Mouse (Mus musculus) kidney, embryonic 14.5 days (tissue): ENCODE results near the gene Gpr179. TPM values are rescaled to one million over a fixed set of nuclear protein-coding genes. Genes with fewer than 3 reads are reported as not detected.
A peak's percentile ranks its signal among the peaks of the same experiment; 100 is the strongest.
"Not testable (repeated sequence)": the region's sequence is repeated elsewhere in the genome, so short reads cannot be mapped to it uniquely, and the experiment has no call there.

Experiments used
- ATAC-seq: fragments of 200-750 bp; cut with Nextera tagmentation; 2 replicates; pipeline ENCODE4 v1.8.0; 2017; ENCODE audit warnings: moderate number of reproducible peaks, mild to moderate bottlenecking, moderate TSS enrichment, moderate library complexity; ENCODE audit not compliant: low FRiP score, low TSS enrichment
- H3K27ac ChIP-seq: fragments of 300-500 bp; sonication (generic); 2 replicates; pipeline ENCODE4 v1.5.1; 2014; ENCODE audit warnings: low read depth, mild to moderate bottlenecking, low read length, moderate library complexity, mixed read lengths
- H3K27me3 ChIP-seq: fragments of 300-500 bp; sonication (generic); 2 replicates; pipeline ENCODE4 v1.6.1; 2014; ENCODE audit warnings: mild to moderate bottlenecking, low read length; ENCODE audit not compliant: control insufficient read depth, insufficient read depth
- H3K36me3 ChIP-seq: fragments of 300-500 bp; sonication (generic); 2 replicates; pipeline ENCODE4 v1.6.1; 2014; ENCODE audit warnings: low read length, mixed read lengths; ENCODE audit not compliant: control insufficient read depth, insufficient read depth
- H3K4me1 ChIP-seq: fragments of 300-500 bp; sonication (generic); 2 replicates; pipeline ENCODE4 v1.6.1; 2014; ENCODE audit warnings: low read length, mixed read lengths; ENCODE audit not compliant: control insufficient read depth, insufficient read depth
- H3K4me2 ChIP-seq: fragments of 300-500 bp; sonication (generic); replicated peaks from 2 replicates; pipeline ENCODE4 v1.6.1; 2014; ENCODE audit warnings: low read depth, mild to moderate bottlenecking, low read length
- H3K4me3 ChIP-seq: fragments of 300-500 bp; sonication (generic); 2 replicates; pipeline ENCODE4 v1.5.1; 2014; ENCODE audit warnings: mild to moderate bottlenecking, low read length
- H3K9ac ChIP-seq: fragments of 300-500 bp; sonication (generic); 2 replicates; pipeline ENCODE4 v1.6.1; 2014; ENCODE audit warnings: low read depth, mild to moderate bottlenecking, low read length, moderate library complexity
- H3K9me3 ChIP-seq: fragments of 300-500 bp; sonication (generic); 2 replicates; pipeline ENCODE4 v1.6.1; 2016; ENCODE audit warnings: low read length; ENCODE audit not compliant: control insufficient read depth
- WGBS: fragments of 180-500 bp; shearing (Covaris S2); extraction: QIAGEN DNeasy Blood & Tissue Kit; methylation state at CpG from one replicate; pipeline ENCODE4 v1.1.7; 2014; 5-methylcytosine and 5-hydroxymethylcytosine counted together
- polyA plus RNA-seq: library from polyadenylated mRNA; unstranded; fragments of >200 nt; fragmentation: Nextera tagmentation; extraction: Ambion mirVana; gene quantifications from 2 replicates; pipeline ENCODE4 v1.2.1, GENCODE M21; 2014

Gpr179 gene
- polyA plus RNA-seq, 1 experiment from 2014 or later, result 0.07 TPM

DNA sequence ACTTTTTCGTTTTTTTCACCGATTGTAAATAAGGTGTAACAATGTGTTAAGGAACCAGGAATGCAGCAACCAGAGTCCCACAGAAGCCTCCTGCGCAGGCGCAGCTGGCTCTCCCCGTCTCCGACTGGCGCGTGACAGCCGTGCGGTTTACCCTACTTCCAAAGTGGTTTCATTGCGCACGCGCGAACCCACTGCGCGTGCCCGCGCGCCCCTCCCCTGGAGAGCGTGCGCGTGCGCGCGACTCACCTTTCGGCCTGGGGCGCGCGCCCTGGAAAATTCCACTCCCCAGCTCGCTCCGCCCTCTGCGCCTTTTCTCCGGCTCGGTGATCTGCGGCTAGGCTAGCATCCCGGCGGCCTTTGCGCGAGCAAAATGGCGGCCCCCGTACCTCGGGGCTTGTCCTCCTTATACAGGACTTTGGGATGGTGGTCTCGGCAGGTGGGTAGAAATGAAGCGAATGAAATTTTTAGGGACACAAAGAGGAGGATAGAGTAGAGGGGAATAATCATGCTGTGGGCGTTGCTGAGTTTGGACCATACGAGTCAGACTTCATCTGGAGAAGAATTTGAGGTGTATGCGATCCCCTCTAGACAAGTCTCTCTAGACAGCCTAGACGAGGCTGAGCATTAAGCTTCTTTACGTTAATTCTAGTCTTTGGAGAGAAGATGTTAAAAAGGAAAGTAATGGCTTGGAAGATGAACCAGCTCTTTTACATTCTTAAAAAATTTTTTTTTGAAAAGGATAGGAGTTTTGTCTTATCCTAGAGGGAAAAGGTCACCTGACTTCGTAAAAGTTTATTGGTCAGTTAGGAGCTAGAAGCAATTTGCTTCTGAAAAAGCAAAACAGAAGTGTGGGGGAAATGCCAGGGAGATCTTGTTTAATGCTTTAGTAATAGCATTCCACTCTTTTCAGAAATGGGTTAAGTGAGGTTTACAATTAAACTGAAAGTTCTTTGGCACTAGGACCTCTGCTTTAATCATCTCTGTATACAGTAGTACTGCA is 36.1 kb downstream of the Gpr179 start, which contains the start of gene Mrpl45:
Mrpl45 (plus strand) TSS at position 213 of the 1,000 bp plus-strand sequence.
- peaks cover 8% of the 10 kb centered on the region; the same call in 1 of the 2 replicates for H3K36me3 ChIP-seq
- H3K27ac ChIP-seq, result no peak within 1 kb of the TSS; the same call in 1 of the 2 replicates
- H3K27me3 ChIP-seq, result no peaks in the 10 kb centered on the region
- peak within 1 kb of the TSS; percentile 60 for H3K9ac ChIP-seq
- no peaks in the 10 kb centered on the region for H3K9me3 ChIP-seq
- H3K4me3 ChIP-seq, result peak within 1 kb of the TSS; percentile 59
- under 1% methylated on average over 50 of the region's 50 CpGs for WGBS
- H3K4me2 ChIP-seq, result peak within 1 kb of the TSS; percentile 49
- peaks cover 3% of the 10 kb centered on the region; the same call in 1 of the 2 replicates for H3K4me1 ChIP-seq
- ATAC-seq, result peak; percentile 96

DNA sequence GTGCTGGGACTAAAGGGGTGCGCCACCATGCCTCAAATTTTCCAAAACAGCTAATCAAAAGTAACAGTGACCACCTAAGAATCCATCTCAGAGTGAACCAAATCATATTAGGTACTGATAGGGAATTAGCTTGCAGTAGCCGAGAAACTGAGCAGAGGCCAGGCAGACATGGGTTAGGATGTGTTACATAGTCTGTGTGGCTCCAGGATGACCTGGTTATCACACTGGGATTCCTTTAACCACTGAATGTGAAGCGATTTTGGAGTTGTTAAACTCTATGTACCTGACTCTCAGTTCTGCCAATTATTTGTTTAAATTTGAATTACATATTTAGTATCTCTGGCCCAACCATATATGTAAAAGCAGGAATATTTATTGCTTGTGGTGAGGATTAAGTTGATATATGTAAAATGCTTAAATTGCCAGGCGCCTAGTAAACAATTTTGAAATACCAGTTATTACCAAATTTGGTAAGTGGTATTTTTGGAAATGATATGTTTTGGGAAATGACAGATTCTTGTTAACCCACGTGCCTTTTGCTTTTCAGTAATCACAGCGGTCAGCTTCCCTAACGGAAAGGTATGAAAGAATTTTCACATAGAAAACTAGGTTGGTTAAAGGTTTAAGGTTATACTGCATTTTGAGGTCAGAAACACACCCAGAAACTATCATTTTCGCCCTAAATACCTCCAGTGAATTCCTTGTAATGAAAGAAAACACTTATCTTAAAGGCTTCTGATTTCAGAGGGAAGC is 37.0 kb downstream of the Gpr179 start:
- Histone ChIP-seq H3K9me3 (no peaks in the 10 kb centered on the region), H3K36me3 (peaks cover 8% of the 10 kb centered on the region; the same call in 1 of the 2 replicates), H3K27me3 (no peaks in the 10 kb centered on the region), H3K4me2 (peak overlapping the region; percentile 25; the same call in 1 of the 2 replicates), H3K9ac (no peak overlapping the region), H3K4me1 (peaks cover 8% of the 10 kb centered on the region; the same call in 1 of the 2 replicates), H3K27ac (no peak overlapping the region; the same call in 1 of the 2 replicates), H3K4me3 (peak overlapping the region; percentile 59; the same call in 1 of the 2 replicates)
- 49% methylated on average over 8 of the region's 8 CpGs for WGBS
- no peak for ATAC-seq

DNA sequence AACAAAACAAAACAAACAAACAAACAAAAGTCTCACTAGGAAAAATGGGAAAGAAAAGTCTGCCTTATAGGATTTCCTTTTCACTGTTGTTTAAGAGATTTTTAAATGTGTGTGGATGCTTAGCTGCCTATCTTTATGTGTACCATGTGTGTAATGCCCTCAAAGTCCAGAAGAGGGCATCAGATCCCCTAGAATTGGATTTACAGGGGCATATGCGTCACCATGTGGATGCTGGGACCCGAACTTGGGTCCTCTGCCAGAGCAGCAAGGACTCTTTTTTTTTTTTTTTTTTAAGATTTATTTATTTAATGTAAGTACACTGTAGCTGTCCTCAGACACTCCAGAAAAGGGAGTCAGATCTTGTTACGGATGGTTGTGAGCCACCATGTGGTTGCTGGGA is 37.8 kb downstream of the Gpr179 start:
- Histone ChIP-seq H3K27me3 (no peaks in the 10 kb centered on the region), H3K36me3 (peaks cover 4% of the 10 kb centered on the region; the same call in 1 of the 2 replicates), H3K4me2 (no peak overlapping the region), H3K4me1 (peaks cover 14% of the 10 kb centered on the region), H3K27ac (no peak overlapping the region), H3K9ac (no peak overlapping the region), H3K9me3 (no peaks in the 10 kb centered on the region), H3K4me3 (no peak overlapping the region)
- 91% methylated on average over 3 of the region's 3 CpGs for WGBS
- no peak for ATAC-seq

DNA sequence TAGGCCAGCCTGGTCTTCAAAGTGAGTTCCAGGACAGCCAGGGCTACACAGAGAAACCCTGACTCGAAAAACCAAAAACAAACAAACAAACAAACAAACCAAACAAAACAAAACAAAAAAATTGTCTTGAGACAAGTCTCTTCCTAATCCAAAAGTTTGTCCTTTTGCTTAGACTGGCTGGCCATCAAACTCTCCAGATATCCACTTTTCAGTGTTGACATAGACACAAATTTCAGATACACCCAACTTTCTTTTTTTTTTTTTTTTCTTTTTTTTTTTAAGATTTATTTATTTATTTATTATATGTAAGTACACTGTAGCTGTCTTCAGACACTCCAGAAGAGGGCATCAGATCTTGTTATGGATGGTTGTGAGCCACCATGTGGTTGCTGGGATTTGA is 39.0 kb downstream of the Gpr179 start:
- WGBS, result 88% methylated on average over 1 of the region's 1 CpGs
- H3K27ac ChIP-seq, H3K9ac ChIP-seq, H3K4me3 ChIP-seq, H3K9me3 ChIP-seq, H3K36me3 ChIP-seq, H3K27me3 ChIP-seq, H3K4me2 ChIP-seq, ATAC-seq: not testable (repeated sequence)
- H3K4me1 ChIP-seq, result peaks cover 14% of the 10 kb centered on the region

DNA sequence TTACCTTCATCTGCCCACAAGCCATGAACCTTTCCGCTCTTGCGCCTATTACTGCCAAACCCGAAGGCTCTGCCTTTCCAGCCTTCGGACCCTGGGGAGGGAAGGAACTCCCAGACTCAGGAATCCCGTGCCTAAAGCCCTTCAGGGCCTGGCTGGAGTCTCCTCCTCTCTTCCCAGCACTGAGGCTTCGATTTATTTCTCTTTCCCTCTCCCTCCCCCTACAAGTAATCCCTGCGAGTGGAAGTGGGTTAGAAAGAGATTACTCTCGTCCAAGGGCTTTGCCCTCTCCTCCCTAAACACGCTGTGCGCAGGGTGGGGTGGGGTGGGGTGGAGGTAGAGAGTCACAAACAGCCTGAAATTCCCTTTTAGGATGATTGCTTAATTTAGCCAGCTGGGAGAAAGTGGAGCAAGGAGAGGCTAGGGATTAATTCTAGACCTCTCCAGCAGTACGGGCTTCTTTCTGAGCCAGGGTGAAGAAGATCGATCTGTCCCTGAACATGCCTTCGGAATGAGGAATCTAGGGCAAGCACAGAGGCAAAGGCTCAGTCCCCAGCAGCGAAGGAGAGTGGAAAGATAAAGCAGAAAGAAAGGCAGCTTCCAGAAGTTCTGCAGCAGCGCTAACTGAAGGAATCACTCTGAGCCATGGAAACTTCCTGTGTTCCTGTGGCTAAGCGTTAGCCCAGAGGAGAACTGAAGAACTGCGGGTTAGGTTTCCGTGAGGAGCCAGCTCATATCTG is 40.8 kb downstream of the Gpr179 start:
- WGBS, result 2% methylated on average over 18 of the region's 18 CpGs
- peak overlapping the region; percentile 24; the same call in 1 of the 2 replicates for H3K9ac ChIP-seq
- peak overlapping the region; percentile 6 for H3K27ac ChIP-seq

DNA sequence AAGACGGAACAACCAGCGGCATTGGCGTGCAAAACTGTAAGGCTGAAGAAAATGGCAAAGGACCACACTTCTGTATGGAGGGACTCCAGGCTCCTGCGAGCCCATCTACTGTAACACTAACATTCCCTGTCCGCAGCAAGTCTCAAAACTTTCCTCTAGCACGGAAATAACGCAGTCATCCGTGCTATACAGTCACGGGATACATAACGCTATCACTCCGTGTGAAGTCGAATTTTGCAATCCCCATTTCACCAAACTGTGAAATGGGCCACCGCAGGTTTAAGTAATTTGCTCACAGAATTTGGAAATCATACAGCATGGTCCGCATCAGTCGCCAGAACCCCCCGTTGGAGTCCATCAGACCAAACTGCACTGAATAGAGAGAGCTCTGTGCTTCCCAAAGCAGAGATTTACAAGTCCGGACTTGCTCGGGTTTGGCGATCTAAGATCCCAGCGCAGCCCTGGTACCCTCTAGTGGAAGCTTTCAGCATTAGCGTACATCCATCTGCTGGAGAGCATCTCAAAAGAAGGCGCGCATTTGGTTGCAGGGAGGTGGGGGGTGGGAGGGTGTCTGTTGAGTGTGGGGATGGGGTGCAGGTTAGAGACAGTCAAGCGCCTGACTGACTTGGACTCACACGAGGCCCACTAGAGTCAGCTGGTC is 41.8 kb downstream of the Gpr179 start:
- Histone ChIP-seq H3K9ac (peak overlapping the region; percentile 52; the same call in 1 of the 2 replicates), H3K4me3 (peak overlapping the region; percentile 34), H3K9me3 (no peaks in the 10 kb centered on the region), H3K27ac (no peak overlapping the region), H3K36me3 (no peaks in the 10 kb centered on the region), H3K27me3 (no peaks in the 10 kb centered on the region), H3K4me1 (peaks cover 14% of the 10 kb centered on the region), H3K4me2 (peak overlapping the region; percentile 52)
- peak; percentile 81 for ATAC-seq
- WGBS, result under 1% methylated on average over 25 of the region's 25 CpGs

More for the DNA sequence above, 40.8 kb downstream of the Gpr179 start:
- Histone ChIP-seq H3K4me1 (peaks cover 14% of the 10 kb centered on the region), H3K27me3 (no peaks in the 10 kb centered on the region), H3K4me2 (peak overlapping the region; percentile 52), H3K4me3 (peak overlapping the region; percentile 18), H3K36me3 (no peaks in the 10 kb centered on the region), H3K9me3 (no peaks in the 10 kb centered on the region)
- no peak for ATAC-seq

DNA sequence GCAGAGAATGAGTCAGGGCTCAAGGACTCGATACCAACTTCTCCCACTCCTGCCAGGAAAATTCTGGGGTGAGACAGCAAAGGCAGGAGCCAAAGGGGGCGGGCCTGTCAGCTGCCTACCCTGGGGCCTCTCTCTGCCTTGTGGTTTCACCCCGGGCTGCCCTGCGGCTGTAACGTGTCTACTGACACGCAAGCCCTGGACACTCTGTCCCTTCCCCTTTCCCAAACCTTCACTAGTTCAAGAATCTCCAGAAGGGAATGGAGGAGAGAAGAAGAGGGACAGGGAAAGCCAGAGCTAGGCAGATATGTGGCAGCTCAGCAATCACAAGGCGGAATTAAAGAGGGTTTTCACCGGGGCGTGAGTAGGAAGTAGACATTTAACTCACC is 42.4 kb downstream of the Gpr179 start:
- no peaks in the 10 kb centered on the region for H3K36me3 ChIP-seq
- peak overlapping the region; percentile 34 for H3K4me3 ChIP-seq
- H3K27me3 ChIP-seq, result no peaks in the 10 kb centered on the region
- 2% methylated on average over 9 of the region's 9 CpGs for WGBS
- peak overlapping the region; percentile 52 for H3K4me2 ChIP-seq
- no peaks in the 10 kb centered on the region for H3K9me3 ChIP-seq
- H3K9ac ChIP-seq, result peak overlapping the region; percentile 52; the same call in 1 of the 2 replicates
- H3K4me1 ChIP-seq, result peaks cover 14% of the 10 kb centered on the region
- no peak overlapping the region for H3K27ac ChIP-seq
- ATAC-seq, result no peak
